Mouse (Mus musculus): ENCODE results near the gene Olfr1122.
"Not testable (repeated sequence)": the region's sequence is repeated elsewhere in the genome, so short reads cannot be mapped to it uniquely, and the experiment has no call there.

The Olfr1122 gene

GRCm38 (mm10) chr2:87385549-87385948 is at the start of gene Olfr1122:
TSS of gene Olfr1122 (plus strand) at chr2:87385849.
- Histone ChIP-seq H3K36me3 (ENCODE audit: control insufficient read depth, insufficient read depth, low read length, poor library complexity, severe bottlenecking) (no peaks in the 10 kb centered on the region), H3K27me3 (ENCODE audit: control insufficient read depth, insufficient read depth, low read length, poor library complexity, severe bottlenecking) (no peaks in the 10 kb centered on the region)
- no peak for DNase-seq (ENCODE audit: low read depth, low spot score)

DNA sequence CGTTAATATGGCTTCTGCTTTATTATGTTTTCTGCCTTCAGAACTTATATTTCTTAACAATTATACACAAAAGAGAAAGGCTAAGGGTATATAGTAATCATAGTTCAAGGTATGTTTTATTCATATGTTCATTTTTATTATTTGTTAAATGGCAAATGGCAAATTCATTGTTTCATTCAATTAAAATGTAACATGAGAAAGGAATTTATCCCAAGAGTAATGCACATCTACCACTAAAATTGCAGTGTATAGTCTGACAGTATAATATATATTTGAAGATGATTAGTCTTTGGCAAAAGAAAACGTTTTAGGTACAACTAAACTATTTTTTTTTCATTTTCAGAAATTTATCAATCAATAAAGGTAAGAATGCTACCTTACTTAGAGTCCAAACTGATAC is 31.1 kb upstream of the Olfr1122 start, which contains the start of gene Olfr1120:
Olfr1120 (plus strand) TSS at position 301 of the 400 bp plus-strand sequence.
- no peaks in the 10 kb centered on the region for H3K36me3 ChIP-seq (ENCODE audit: control insufficient read depth, insufficient read depth, low read length, poor library complexity, severe bottlenecking)
- DNase-seq (ENCODE audit: low read depth, low spot score) = no peak
- H3K27me3 ChIP-seq (ENCODE audit: control insufficient read depth, insufficient read depth, low read length, poor library complexity, severe bottlenecking) = no peaks in the 10 kb centered on the region

- H3K36me3 ChIP-seq (ENCODE audit: control insufficient read depth, insufficient read depth, low read length, poor library complexity, severe bottlenecking); DNase-seq (ENCODE audit: low read depth, low spot score); H3K27me3 ChIP-seq (ENCODE audit: control insufficient read depth, insufficient read depth, low read length, poor library complexity, severe bottlenecking): not testable (repeated sequence)
These were observed 25.5 kb upstream of the Olfr1122 start for GRCm38 (mm10) chr2:87360121-87360520.

DNA sequence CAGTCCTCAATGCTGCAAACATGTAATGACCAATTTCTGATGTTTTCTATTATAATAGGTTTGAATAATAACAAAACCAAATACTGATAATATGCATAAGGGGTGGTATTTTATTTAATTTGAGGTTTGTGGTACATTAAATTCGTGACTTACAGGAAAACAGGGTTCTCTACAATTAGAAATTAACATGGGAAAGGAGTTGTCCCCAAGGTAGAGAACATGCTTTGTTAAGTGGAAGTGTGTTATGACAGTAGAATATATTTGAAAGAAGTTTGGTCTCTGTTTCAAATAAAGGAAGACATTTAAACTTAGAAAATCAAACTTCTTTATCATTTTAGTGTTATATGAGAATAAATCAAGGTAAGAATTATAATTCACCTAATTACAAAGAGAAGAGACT is 16.1 kb upstream of the Olfr1122 start, which contains the start of gene Olfr1121:
Olfr1121 (plus strand) TSS at position 301 of the 400 bp plus-strand sequence.
- DNase-seq (ENCODE audit: low read depth, low spot score) = no peak
- no peaks in the 10 kb centered on the region for H3K27me3 ChIP-seq (ENCODE audit: control insufficient read depth, insufficient read depth, low read length, poor library complexity, severe bottlenecking)
- no peaks in the 10 kb centered on the region for H3K36me3 ChIP-seq (ENCODE audit: control insufficient read depth, insufficient read depth, low read length, poor library complexity, severe bottlenecking)

GRCm38 (mm10) chr2:87371726-87372125 is 13.9 kb upstream of the Olfr1122 start:
- H3K27me3 ChIP-seq (ENCODE audit: control insufficient read depth, insufficient read depth, low read length, poor library complexity, severe bottlenecking) = no peaks in the 10 kb centered on the region
- no peaks in the 10 kb centered on the region for H3K36me3 ChIP-seq (ENCODE audit: control insufficient read depth, insufficient read depth, low read length, poor library complexity, severe bottlenecking)
- no peak for DNase-seq (ENCODE audit: low read depth, low spot score)

DNA sequence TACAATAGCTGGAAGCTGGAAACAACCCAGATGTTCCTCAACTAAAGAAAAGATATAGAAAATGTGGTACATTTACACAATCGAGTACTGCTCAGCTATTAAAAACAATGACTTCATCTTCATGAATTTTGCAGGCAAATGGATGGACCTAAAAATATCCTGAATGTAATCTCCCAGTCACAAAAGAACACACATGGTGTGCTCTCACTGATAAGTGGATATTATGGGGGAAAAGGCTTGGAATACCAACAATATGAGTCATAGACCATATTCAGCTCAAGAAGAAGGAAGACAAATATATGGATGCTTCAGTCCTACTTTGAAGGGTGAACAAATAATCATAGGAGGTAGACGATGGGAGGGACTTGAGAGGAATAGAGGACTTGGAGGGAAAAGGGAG is 1.7 kb upstream of the Olfr1122 start:
- Histone ChIP-seq H3K36me3 (ENCODE audit: control insufficient read depth, insufficient read depth, low read length, poor library complexity, severe bottlenecking) (no peaks in the 10 kb centered on the region), H3K27me3 (ENCODE audit: control insufficient read depth, insufficient read depth, low read length, poor library complexity, severe bottlenecking) (no peaks in the 10 kb centered on the region)
- DNase-seq (ENCODE audit: low read depth, low spot score) = no peak

DNA sequence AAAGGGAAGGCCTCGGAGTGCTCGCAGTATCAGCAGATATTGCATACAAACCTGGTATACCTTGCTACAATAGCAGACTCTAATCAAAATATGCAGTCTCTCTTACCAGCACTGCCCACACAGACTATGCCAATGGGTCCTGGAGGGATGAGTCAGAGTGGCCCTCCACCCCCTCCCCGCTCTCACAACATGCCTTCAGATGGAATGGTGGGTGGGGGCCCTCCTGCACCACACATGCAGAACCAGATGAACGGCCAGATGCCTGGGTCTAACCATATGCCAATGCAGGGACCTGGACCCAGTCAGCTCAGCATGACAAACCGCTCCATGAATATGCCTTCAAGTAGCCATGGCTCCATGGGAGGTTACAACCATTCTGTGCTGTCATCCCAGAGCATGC is 8.0 kb downstream of the Olfr1122 start:
- H3K36me3 ChIP-seq (ENCODE audit: control insufficient read depth, insufficient read depth, low read length, poor library complexity, severe bottlenecking); H3K27me3 ChIP-seq (ENCODE audit: control insufficient read depth, insufficient read depth, low read length, poor library complexity, severe bottlenecking); DNase-seq (ENCODE audit: low read depth, low spot score): not testable (repeated sequence)

DNA sequence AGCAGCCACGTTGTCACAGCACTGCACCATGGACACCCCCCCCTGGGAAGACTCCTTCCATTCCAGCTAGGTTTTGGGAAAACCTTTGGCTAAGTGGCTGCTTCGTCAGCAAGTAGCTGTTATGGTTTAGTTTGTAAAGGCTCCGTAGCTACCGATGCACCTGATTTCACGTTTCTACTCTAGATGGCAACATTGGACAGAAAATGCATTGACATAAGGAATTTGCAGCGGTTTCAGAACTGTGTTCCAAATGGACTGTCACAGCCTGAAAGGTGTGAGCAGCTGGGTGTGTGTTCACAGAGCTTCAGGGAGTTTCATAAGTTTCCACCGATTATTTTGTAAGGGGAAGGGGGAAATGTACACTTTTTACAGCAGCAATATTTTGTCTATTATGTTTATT is 9.0 kb downstream of the Olfr1122 start:
- H3K27me3 ChIP-seq (ENCODE audit: control insufficient read depth, insufficient read depth, low read length, poor library complexity, severe bottlenecking); H3K36me3 ChIP-seq (ENCODE audit: control insufficient read depth, insufficient read depth, low read length, poor library complexity, severe bottlenecking); DNase-seq (ENCODE audit: low read depth, low spot score): not testable (repeated sequence)

DNA sequence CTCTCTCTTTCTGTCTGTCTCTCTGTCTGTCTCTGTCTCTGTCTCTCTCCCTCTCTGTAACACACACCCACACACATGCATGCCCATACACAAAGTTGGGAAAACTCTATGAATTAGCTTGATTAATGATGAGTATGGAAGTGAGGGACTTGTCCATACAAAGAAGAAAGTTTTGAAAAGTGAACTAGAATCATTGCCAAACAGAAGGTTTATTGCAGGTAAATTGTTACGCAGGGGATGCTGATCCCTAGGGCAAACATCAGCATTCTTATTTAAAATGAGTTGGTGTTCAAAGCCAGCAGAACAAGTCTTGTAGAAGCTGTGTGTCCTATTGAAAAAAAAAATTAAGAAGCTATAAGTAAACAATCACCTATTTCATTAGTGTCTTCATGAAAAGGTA is 30.7 kb downstream of the Olfr1122 start, which contains the start of gene Olfr1123:
Olfr1123 (plus strand) TSS at position 301 of the 400 bp plus-strand sequence.
- DNase-seq (ENCODE audit: low read depth, low spot score) = no peak
- Histone ChIP-seq H3K36me3 (ENCODE audit: control insufficient read depth, insufficient read depth, low read length, poor library complexity, severe bottlenecking) (no peaks in the 10 kb centered on the region), H3K27me3 (ENCODE audit: control insufficient read depth, insufficient read depth, low read length, poor library complexity, severe bottlenecking) (no peaks in the 10 kb centered on the region)

GRCm38 (mm10) chr2:87429975-87430374 is 44.3 kb downstream of the Olfr1122 start, which contains the start of gene Olfr1124:
TSS of gene Olfr1124 (plus strand) at chr2:87430275.
- H3K27me3 ChIP-seq (ENCODE audit: control insufficient read depth, insufficient read depth, low read length, poor library complexity, severe bottlenecking) = no peaks in the 10 kb centered on the region
- H3K36me3 ChIP-seq (ENCODE audit: control insufficient read depth, insufficient read depth, low read length, poor library complexity, severe bottlenecking) = no peaks in the 10 kb centered on the region
- no peak for DNase-seq (ENCODE audit: low read depth, low spot score)

- Histone ChIP-seq H3K27me3 (ENCODE audit: control insufficient read depth, insufficient read depth, low read length, poor library complexity, severe bottlenecking) (no peaks in the 10 kb centered on the region), H3K36me3 (ENCODE audit: control insufficient read depth, insufficient read depth, low read length, poor library complexity, severe bottlenecking) (no peaks in the 10 kb centered on the region)
- no peak for DNase-seq (ENCODE audit: low read depth, low spot score)
These were observed 52.1 kb downstream of the Olfr1122 start for GRCm38 (mm10) chr2:87437731-87438130.
